Mouse (Mus musculus): Measurements from ENCODE around the gene Trim40. TPM values are rescaled to one million over a fixed set of nuclear protein-coding genes. Genes with fewer than 3 reads are reported as not detected.
"Not testable (repeated sequence)": the region's sequence is repeated elsewhere in the genome, so short reads cannot be mapped to it uniquely, and the experiment has no call there.

Trim40 gene
- polyA plus RNA-seq, 1 experiment, result not detected

DNA sequence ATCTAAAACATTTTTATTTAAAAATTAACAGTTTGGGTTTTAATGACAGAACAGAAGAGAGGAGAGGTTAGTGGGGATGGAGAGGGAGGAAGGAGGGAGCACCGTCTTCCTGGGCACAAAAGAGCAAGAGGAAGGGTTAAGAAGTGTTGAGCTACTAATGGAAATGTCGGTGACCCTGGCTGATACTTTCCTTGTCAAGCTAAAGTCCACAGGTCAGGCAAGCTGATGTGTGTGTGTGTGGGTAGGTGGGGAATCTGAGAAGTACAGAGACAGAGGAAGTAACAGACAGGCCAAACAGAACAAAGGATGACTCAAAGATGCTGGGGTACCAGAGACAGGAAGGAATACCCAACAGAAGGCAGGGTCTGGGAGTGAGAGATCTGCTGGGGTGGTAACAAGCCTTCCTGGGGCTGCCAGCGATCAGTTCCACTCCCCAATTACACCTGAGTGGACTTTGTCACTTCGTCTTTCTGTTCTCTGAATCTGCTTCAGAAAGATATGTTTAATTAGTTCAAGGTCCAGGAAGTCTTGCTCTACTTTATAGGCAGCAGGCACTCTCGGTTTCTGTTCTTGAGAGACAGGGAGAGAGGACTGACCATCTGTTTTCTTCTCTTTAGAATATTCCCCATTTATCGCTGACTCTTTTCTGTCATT is 7.8 kb upstream of the Trim40 start, which contains the start of gene Trim31:
Gene Trim31, plus strand, starts transcription at position 567 of the 654 bp plus-strand sequence.
- no peaks in the 10 kb centered on the region for H3K36me3 ChIP-seq (ENCODE audit: control insufficient read depth)
- no peaks in the 10 kb centered on the region; the same call in 1 of the 2 replicates for H3K4me1 ChIP-seq (ENCODE audit: control insufficient read depth)
- TF ChIP-seq GATA1 (IDR thresholded peaks at IDR 0.05; ENCODE audit: low read length) (no peak), TAL1 (IDR thresholded peaks at IDR 0.05; ENCODE audit: low read length) (no peak)

DNA sequence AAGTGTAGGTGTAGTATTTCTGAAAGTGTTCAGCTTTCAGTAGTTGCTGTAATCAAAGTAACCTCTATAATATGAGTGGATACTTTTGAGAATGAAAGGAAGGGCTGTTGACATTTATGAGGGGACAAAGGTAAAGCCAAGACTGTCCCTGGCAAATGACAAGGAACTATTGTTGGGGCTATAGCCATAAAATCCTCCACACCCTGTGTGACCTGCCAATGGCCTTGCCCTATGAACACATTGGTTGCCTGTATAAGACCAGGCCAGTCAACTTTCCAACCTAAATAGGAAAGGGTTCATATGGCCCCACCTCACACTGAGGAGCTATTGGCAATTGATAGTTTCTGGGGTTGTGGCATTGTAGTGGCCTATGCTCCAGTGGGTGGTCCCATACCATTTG is 7.1 kb upstream of the Trim40 start:
- TF ChIP-seq TAL1 (IDR thresholded peaks at IDR 0.05; ENCODE audit: low read length), result no peak
- H3K4me3 ChIP-seq (replicated peaks), result no peak overlapping the region
- peaks cover 18% of the 10 kb centered on the region for H3K27me3 ChIP-seq (ENCODE audit: control insufficient read depth)
- no peaks in the 10 kb centered on the region for H3K36me3 ChIP-seq (ENCODE audit: control insufficient read depth)
- H3K9me3 ChIP-seq (ENCODE audit: control insufficient read depth, low read length), result no peaks in the 10 kb centered on the region
- H3K4me1 ChIP-seq (ENCODE audit: control insufficient read depth), result no peaks in the 10 kb centered on the region; the same call in 1 of the 2 replicates

More for the DNA sequence above, 7.8 kb upstream of the Trim40 start, which contains the start of gene Trim31:
- H3K27me3 ChIP-seq (ENCODE audit: control insufficient read depth), result peaks cover 18% of the 10 kb centered on the region
- no peak within 1 kb of the TSS for H3K4me3 ChIP-seq (replicated peaks)
- H3K9me3 ChIP-seq (ENCODE audit: control insufficient read depth, low read length), result no peaks in the 10 kb centered on the region

DNA sequence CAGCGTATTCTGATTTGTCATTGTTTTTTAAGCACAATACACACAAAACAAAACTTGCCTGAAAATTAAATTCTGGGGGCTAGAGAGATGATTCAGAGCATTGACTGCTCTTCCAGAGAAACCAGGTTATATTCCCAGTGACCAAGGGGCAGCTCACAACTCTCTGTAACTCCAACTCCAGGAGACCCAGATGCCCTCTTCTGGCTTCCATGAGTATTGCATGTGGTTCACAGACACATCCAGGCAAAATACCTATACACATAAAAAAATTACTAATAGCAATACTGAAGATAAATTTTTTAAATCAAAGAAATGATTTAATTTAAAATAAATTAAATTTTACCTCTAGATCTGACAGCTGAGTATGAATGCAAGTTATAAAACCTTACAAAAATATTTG is 6.7 kb upstream of the Trim40 start:
- Histone ChIP-seq H3K27me3 (ENCODE audit: control insufficient read depth) (peaks cover 21% of the 10 kb centered on the region), H3K9me3 (ENCODE audit: control insufficient read depth, low read length) (no peaks in the 10 kb centered on the region), H3K36me3 (ENCODE audit: control insufficient read depth) (no peaks in the 10 kb centered on the region), H3K4me3 (replicated peaks) (no peak overlapping the region), H3K4me1 (ENCODE audit: control insufficient read depth) (no peaks in the 10 kb centered on the region; the same call in 1 of the 2 replicates)
- TF ChIP-seq GATA1 (IDR thresholded peaks at IDR 0.05; ENCODE audit: low read length), result no peak
- no peak for TF ChIP-seq TAL1 (IDR thresholded peaks at IDR 0.05; ENCODE audit: low read length)

DNA sequence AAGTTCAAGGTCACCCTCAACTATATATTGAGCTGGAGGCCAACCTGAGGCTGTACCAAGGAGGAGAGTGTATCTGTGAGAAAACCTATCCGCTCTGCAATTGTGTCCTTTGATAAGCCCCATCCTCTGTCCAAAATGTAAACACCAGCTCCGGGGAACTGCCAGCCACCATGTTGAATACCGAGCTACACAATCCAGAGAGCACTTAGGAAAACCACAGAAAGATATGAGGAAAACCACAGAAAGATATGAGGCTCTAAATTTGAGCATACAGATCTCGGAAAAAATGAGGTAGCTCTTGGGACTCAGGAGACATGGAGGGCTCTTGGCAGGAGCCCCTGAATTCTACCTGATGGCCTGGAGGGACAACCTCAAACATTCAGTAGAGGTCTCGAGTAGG is 3.5 kb upstream of the Trim40 start:
- H3K9me3 ChIP-seq (ENCODE audit: control insufficient read depth, low read length), result no peaks in the 10 kb centered on the region
- no peaks in the 10 kb centered on the region; the same call in 1 of the 2 replicates for H3K4me1 ChIP-seq (ENCODE audit: control insufficient read depth)
- no peaks in the 10 kb centered on the region for H3K36me3 ChIP-seq (ENCODE audit: control insufficient read depth)
- no peak overlapping the region for H3K4me3 ChIP-seq (replicated peaks)
- peaks cover 39% of the 10 kb centered on the region for H3K27me3 ChIP-seq (ENCODE audit: control insufficient read depth)
- TF ChIP-seq TAL1 (IDR thresholded peaks at IDR 0.05; ENCODE audit: low read length), result no peak
- no peak for TF ChIP-seq GATA1 (IDR thresholded peaks at IDR 0.05; ENCODE audit: low read length)

DNA sequence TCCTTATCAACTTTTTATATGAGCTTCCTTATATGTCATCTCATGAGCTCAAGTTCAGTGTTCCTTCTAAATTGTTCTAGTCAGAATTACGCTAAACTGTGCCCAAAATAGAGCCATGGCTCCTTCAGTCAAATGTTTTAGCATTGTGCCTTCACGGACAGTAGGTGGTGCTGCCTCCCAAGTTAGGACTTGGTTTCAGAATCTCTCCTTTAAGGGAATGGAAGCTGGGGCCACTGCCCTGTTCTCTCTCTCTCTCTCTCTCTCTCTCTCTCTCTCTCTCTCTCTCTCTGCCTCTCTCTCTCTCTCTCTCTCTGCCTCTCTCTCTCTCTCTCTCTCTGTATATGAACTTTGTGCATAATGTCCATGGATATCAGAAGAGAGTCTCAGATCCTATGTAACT is 2.4 kb upstream of the Trim40 start:
- no peaks in the 10 kb centered on the region; the same call in 1 of the 2 replicates for H3K4me1 ChIP-seq (ENCODE audit: control insufficient read depth)
- no peaks in the 10 kb centered on the region for H3K9me3 ChIP-seq (ENCODE audit: control insufficient read depth, low read length)
- H3K27me3 ChIP-seq (ENCODE audit: control insufficient read depth), result peaks cover 40% of the 10 kb centered on the region
- no peak overlapping the region for H3K4me3 ChIP-seq (replicated peaks)
- TF ChIP-seq GATA1 (IDR thresholded peaks at IDR 0.05; ENCODE audit: low read length) (no peak), TAL1 (IDR thresholded peaks at IDR 0.05; ENCODE audit: low read length) (no peak)
- no peaks in the 10 kb centered on the region for H3K36me3 ChIP-seq (ENCODE audit: control insufficient read depth)

DNA sequence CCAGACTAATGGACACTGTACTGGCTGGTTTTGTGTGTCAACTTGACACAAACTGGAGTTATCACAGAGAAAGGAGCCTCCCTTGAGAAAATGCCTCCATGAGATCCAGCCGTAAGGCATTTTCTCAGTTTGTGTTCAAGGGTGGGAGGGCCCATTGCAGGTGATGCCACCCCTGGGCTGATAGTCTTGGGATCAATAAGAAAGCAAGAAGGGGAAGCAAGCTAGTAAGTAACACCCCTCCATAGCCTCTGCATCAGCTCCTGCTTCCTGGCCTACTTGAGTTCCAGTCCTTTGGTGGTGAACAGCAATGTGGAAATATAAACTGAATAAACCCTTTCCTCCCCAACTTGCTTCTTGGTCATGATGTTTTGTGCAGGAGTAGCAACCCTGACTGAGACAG is 1.6 kb upstream of the Trim40 start:
- H3K4me1 ChIP-seq (ENCODE audit: control insufficient read depth); H3K9me3 ChIP-seq (ENCODE audit: control insufficient read depth, low read length); H3K4me3 ChIP-seq (replicated peaks); H3K36me3 ChIP-seq (ENCODE audit: control insufficient read depth): not testable (repeated sequence)
- H3K27me3 ChIP-seq (ENCODE audit: control insufficient read depth), result peaks cover 45% of the 10 kb centered on the region

DNA sequence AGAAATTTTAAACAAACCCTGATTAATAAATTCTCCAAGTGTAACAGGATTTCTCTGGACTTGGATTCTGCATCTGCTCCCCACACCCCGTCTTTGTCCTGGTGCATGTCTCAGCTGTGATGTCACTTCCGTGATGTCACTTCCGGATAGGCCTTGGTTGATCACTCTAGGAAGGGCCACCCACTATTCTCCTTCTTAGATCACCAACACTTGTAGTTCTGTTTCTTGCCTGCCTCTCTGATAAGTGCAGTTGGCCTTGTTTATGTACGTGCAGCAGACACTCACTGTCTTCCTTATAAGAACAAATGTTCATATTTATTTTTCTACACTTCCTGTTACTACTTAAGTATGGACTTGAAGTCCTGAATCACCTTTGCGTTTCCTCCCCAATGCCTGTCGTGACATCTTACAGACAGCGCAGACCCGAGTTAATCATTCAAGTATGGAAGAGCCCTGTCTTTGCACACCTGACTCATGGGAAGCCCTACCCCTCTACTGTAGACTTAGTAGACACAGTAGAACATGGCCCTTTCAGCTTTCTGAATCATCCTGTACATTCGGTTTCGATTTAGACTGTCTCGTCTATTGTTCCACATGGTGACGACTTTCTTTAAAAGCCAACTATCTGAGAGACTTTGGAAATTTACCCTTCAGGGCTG is 4.7 kb downstream of the Trim40 start:
- Histone ChIP-seq H3K4me1 (ENCODE audit: control insufficient read depth) (peaks cover 6% of the 10 kb centered on the region), H3K9me3 (ENCODE audit: control insufficient read depth, low read length) (no peaks in the 10 kb centered on the region), H3K36me3 (ENCODE audit: control insufficient read depth) (no peaks in the 10 kb centered on the region), H3K27me3 (ENCODE audit: control insufficient read depth) (peaks cover 42% of the 10 kb centered on the region), H3K4me3 (replicated peaks) (no peak overlapping the region)
- TF ChIP-seq GATA1 (IDR thresholded peaks at IDR 0.05; ENCODE audit: low read length), result no peak
- no peak for TF ChIP-seq TAL1 (IDR thresholded peaks at IDR 0.05; ENCODE audit: low read length)

DNA sequence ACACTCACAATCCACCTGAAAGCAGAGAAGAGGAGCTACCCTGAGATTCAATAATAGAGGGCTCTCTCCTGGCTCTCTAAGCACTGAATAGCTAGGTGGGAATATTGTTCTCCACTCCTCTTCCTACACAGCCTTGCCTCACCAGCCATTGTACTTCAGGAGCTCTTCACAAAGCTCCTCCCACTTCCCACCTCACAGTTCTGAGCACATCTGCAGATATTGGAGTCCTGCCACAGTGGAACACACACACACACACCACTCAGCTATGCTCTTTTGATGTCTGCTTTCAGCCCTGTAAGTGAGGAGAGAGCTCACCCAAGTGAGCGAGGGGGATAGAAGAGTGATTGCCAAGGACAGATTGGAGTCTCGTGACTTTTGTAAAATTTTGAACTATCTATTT is 6.6 kb downstream of the Trim40 start:
- Histone ChIP-seq H3K4me3 (replicated peaks) (no peak overlapping the region), H3K4me1 (ENCODE audit: control insufficient read depth) (peaks cover 11% of the 10 kb centered on the region), H3K36me3 (ENCODE audit: control insufficient read depth) (peaks cover 8% of the 10 kb centered on the region), H3K9me3 (ENCODE audit: control insufficient read depth, low read length) (no peaks in the 10 kb centered on the region), H3K27me3 (ENCODE audit: control insufficient read depth) (peaks cover 26% of the 10 kb centered on the region)
- no peak for TF ChIP-seq GATA1 (IDR thresholded peaks at IDR 0.05; ENCODE audit: low read length)
- TF ChIP-seq TAL1 (IDR thresholded peaks at IDR 0.05; ENCODE audit: low read length), result no peak

DNA sequence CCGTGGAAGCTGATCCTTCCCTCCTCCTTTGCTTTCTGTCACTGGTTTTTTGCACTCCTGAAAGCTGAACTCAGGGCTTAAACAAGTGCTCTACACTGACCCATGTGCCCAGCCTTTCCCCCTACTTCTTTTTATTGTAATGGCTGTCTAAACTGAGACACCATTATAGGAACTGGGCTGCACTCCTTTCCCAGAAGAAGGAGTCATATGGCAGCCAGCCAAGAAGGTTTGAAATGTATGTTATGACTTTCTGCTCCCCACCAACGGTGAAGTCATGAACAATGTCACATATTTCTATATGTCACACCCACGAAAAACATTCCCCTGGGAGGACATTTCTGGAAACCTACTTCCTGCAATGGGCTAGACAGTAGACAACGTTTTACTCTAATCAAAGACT is 15.3 kb downstream of the Trim40 start:
- peaks cover 94% of the 10 kb centered on the region for H3K36me3 ChIP-seq (ENCODE audit: control insufficient read depth)
- H3K4me3 ChIP-seq (replicated peaks), result peak overlapping the region; percentile 46

More for the DNA sequence above, 15.3 kb downstream of the Trim40 start:
- H3K27me3 ChIP-seq (ENCODE audit: control insufficient read depth), result no peaks in the 10 kb centered on the region; the same call in 1 of the 2 replicates
- peaks cover 61% of the 10 kb centered on the region for H3K4me1 ChIP-seq (ENCODE audit: control insufficient read depth)
- TF ChIP-seq GATA1 (IDR thresholded peaks at IDR 0.05; ENCODE audit: low read length), result no peak
- no peak for TF ChIP-seq TAL1 (IDR thresholded peaks at IDR 0.05; ENCODE audit: low read length)
- H3K9me3 ChIP-seq (ENCODE audit: control insufficient read depth, low read length), result no peaks in the 10 kb centered on the region; the same call in 1 of the 2 replicates
